16 mouse cellular contexts compared by ENCODE assay signal in genomic region chr1:181583152-181583551, GRCm38 (mm10). TPM values are rescaled to one million over a fixed set of nuclear protein-coding genes. Genes with fewer than 3 reads are reported as not detected.
A peak's percentile ranks its signal among the peaks of the same experiment; 100 is the strongest.
DNase-seq lines count a peak whose midpoint lies in the region; ATAC-seq lines count a peak whose summit lies in the region.
"Had no signal": no experiment of that assay in that cellular context is flagged by ENCODE, and none has a peak within 500 bp of the region (broad histone marks: within the 10 kb centered on the region; RNA-seq: fewer than 3 reads in every experiment).

No protein-coding gene starts in this region.

- 59% methylated on average over 8 of the region's 8 CpGs for WGBS in kidney, embryonic 16.5 days

- H3K9ac ChIP-seq in kidney, embryonic 16.5 days (replicated peaks; ENCODE audit: low read length): no peak overlapping the region
- H3K9ac ChIP-seq: liver, embryonic 14.5 days; neural tube, embryonic 12.5 days had no signal

- H3K9me3 ChIP-seq in kidney, embryonic 16.5 days (ENCODE audit: low read length): no peaks in the 10 kb centered on the region
- H3K9me3 ChIP-seq: neural tube, embryonic 12.5 days had no signal

- no peak overlapping the region for H3K4me2 ChIP-seq in kidney, embryonic 16.5 days (replicated peaks; ENCODE audit: low read depth, low read length)
- H3K4me2 ChIP-seq: neural tube, embryonic 12.5 days had no signal

- ATAC-seq in cerebellum, adult (ENCODE audit: insufficient number of reproducible peaks, low FRiP score, low TSS enrichment): no peak
- ATAC-seq in kidney, embryonic 16.5 days (ENCODE audit: low FRiP score, low TSS enrichment): no peak
- ATAC-seq: forebrain, embryonic 16.5 days; Patski had no signal

- H3K36me3 ChIP-seq in kidney, embryonic 16.5 days (ENCODE audit: insufficient read depth, low read length): no peaks in the 10 kb centered on the region
- H3K36me3 ChIP-seq: neural tube, embryonic 12.5 days had no signal

- H3K27me3 ChIP-seq in kidney, embryonic 16.5 days (ENCODE audit: insufficient read depth, low read length): no peaks in the 10 kb centered on the region
- H3K27me3 ChIP-seq: neural tube, embryonic 12.5 days had no signal

- H3K4me3 ChIP-seq in kidney, embryonic 16.5 days (ENCODE audit: low read length): no peak overlapping the region
- H3K4me3 ChIP-seq: left cerebral cortex, adult 2 months; neural tube, embryonic 12.5 days had no signal

- no peaks in the 10 kb centered on the region for H3K4me1 ChIP-seq in kidney, embryonic 16.5 days (ENCODE audit: insufficient read depth, low read length)
- H3K4me1 ChIP-seq: neural tube, embryonic 12.5 days had no signal

- H3K27ac ChIP-seq in kidney, embryonic 16.5 days (ENCODE audit: low read length): no peak overlapping the region
- H3K27ac ChIP-seq: left cerebral cortex, adult 2 months; liver, embryonic 14.5 days; neural tube, embryonic 12.5 days had no signal

- peak; percentile 31 to 32 for DNase-seq in cerebellum, postnatal 14 days
- DNase-seq in kidney, postnatal 4 days: peak; percentile 10 to 38
- DNase-seq in thymus, postnatal 25 days: peak; percentile 2
- DNase-seq in thymus, postnatal 10 days (ENCODE audit: low spot score in 2 of 2): no peak
- no peak for DNase-seq in layer of hippocampus, postnatal 25 days (ENCODE audit: extremely low spot score in 1 of 2, low spot score in 1 of 2)
- DNase-seq in urinary bladder, postnatal 36 days (ENCODE audit: low spot score in 2 of 2): no peak
- DNase-seq: adrenal gland, postnatal 36 days; kidney, adult 8-10 months; right cerebral cortex, postnatal 14 days had no signal

RNA-seq across cellular contexts. Expression of gene Dnah14, which starts 6.8 kb away (rescaled TPM):
- polyA plus RNA-seq in kidney, embryonic 16.5 days (2015; fragmentation: Nextera tagmentation; extraction: Ambion mirVana): 0.91 and 1.3 TPM in 2 replicates
- under 1 TPM; 0.25 to 0.87 TPM for total RNA-seq in layer of hippocampus, postnatal 25 days (2021)

Comparison
In these comparisons a context has a peak if more than half of its experiments do, and no peak if none do; other contexts are left out.
1. DNase-seq: peak in cerebellum, postnatal 14 days (2 of 2), kidney, postnatal 4 days (2 of 2) and thymus, postnatal 25 days (single experiment); none in thymus, postnatal 10 days (0 of 2), layer of hippocampus, postnatal 25 days (0 of 2) and urinary bladder, postnatal 36 days (0 of 2).